Mouse (Mus musculus) CH12.LX (cell line): Measurements from ENCODE around the gene Vps37b. TPM values are rescaled to one million over a fixed set of nuclear protein-coding genes. Genes with fewer than 3 reads are reported as not detected.

Source experiments
- DNase-seq: peaks from one replicate; pipeline ENCODE4 v3.0.0-alpha.2; 2013; ENCODE audit errors: extremely low read depth
- H3K27ac ChIP-seq: 2 replicates; pipeline ENCODE4 v1.5.1; 2012; ENCODE audit warnings: low read depth, mild to moderate bottlenecking, control low read depth, moderate library complexity; ENCODE audit not compliant: insufficient read depth
- H3K27me3 ChIP-seq: replicated peaks from 2 replicates; pipeline ENCODE3; 2012; ENCODE audit warnings: inconsistent platforms
- H3K36me3 ChIP-seq, 2 experiments: replicated peaks in 1 of 2; 2 replicates each; pipeline versions ENCODE3 to v1.6.1; 2012; ENCODE audit warnings: inconsistent platforms in 1 of 2, low read length in 1 of 2, mild to moderate bottlenecking in 1 of 2, mixed read lengths in 1 of 2, moderate library complexity in 1 of 2; ENCODE audit not compliant: control insufficient read depth in 1 of 2, insufficient read depth in 1 of 2
- H3K4me1 ChIP-seq, 2 experiments: 2 replicates each; pipeline ENCODE4 v1.6.1; 2012; ENCODE audit warnings: inconsistent platforms in 1 of 2, moderate library complexity in 1 of 2; ENCODE audit not compliant: insufficient read depth in 2 of 2, control insufficient read depth in 1 of 2
- H3K4me2 ChIP-seq: 2 replicates; pipeline ENCODE4 v1.6.1; 2012; ENCODE audit warnings: low read depth, mild to moderate bottlenecking, control low read depth; ENCODE audit not compliant: poor library complexity, insufficient read depth, severe bottlenecking
- H3K4me3 ChIP-seq, 3 experiments: fragments of 150-350 bp in 1 of 3; sonication (generic) in 1 of 3; replicated peaks in 1 of 3; 2 replicates each; pipeline versions ENCODE3 to v1.5.1; 2011 to 2012; ENCODE audit warnings: low read depth in 2 of 3, low read length in 2 of 3, mild to moderate bottlenecking in 2 of 3, moderate library complexity in 2 of 3, control low read depth in 1 of 3, improper control_type of control experiment in 1 of 3, inconsistent platforms in 1 of 3, mixed read lengths in 1 of 3; ENCODE audit not compliant: poor library complexity in 1 of 3
- H3K79me2 ChIP-seq: replicated peaks from 2 replicates; pipeline ENCODE4 v1.6.1; 2012; ENCODE audit warnings: mild to moderate bottlenecking, moderate library complexity; ENCODE audit not compliant: control insufficient read depth, poor library complexity, insufficient read depth, severe bottlenecking; ENCODE audit errors: extremely low read depth
- H3K9ac ChIP-seq: 2 replicates; pipeline ENCODE4 v1.6.1; 2012; ENCODE audit warnings: low read depth, mild to moderate bottlenecking, control low read depth, moderate library complexity; ENCODE audit not compliant: insufficient read depth
- H3K9me3 ChIP-seq: replicated peaks from 2 replicates; pipeline ENCODE3; 2012; ENCODE audit warnings: low read length, inconsistent platforms, mixed read lengths
- CHD1 ChIP-seq: IDR thresholded peaks from 2 replicates; pipeline ENCODE4 v1.6.1; 2012; ENCODE audit warnings: low read depth, low read length, improper control_type of control experiment, inconsistent platforms
- CHD2 ChIP-seq: IDR thresholded peaks from 2 replicates; pipeline ENCODE4 v1.6.1; 2011; ENCODE audit warnings: low read length, improper control_type of control experiment
- CTCF ChIP-seq, 2 experiments: IDR thresholded peaks in 1 of 2; conservative IDR thresholded peaks in 1 of 2; 2 replicates each; pipeline ENCODE4 v1.5.1; 2011 to 2012; ENCODE audit warnings: low read depth in 2 of 2, low read length in 2 of 2, improper control_type of control experiment in 1 of 2, inconsistent platforms in 1 of 2, mild to moderate bottlenecking in 1 of 2, moderate library complexity in 1 of 2
- E2F4 ChIP-seq: IDR thresholded peaks from 2 replicates; pipeline ENCODE4 v1.6.1; 2011; ENCODE audit warnings: low read depth, low read length, improper control_type of control experiment; ENCODE audit not compliant: insufficient replicate concordance
- EP300 ChIP-seq: IDR thresholded peaks from 2 replicates; pipeline ENCODE4 v1.6.1; 2011; ENCODE audit warnings: low read length, improper control_type of control experiment
- ETS1 ChIP-seq: conservative IDR thresholded peaks from 2 replicates; pipeline ENCODE4 v1.6.1; 2012; ENCODE audit warnings: low read depth, mild to moderate bottlenecking, inconsistent platforms, low read length, improper control_type of control experiment, moderate library complexity
- GABPA ChIP-seq: IDR thresholded peaks from 2 replicates; pipeline ENCODE4 v1.6.1; 2012; ENCODE audit warnings: low read depth, low read length, improper control_type of control experiment, inconsistent platforms; ENCODE audit not compliant: insufficient replicate concordance
- MAFK ChIP-seq: IDR thresholded peaks from 2 replicates; pipeline ENCODE4 v1.6.1; 2011; ENCODE audit warnings: low read length, improper control_type of control experiment; ENCODE audit not compliant: insufficient replicate concordance
- MEF2A ChIP-seq: IDR thresholded peaks from 2 replicates; pipeline ENCODE4 v1.6.1; 2014; ENCODE audit warnings: low read depth, mild to moderate bottlenecking, inconsistent platforms, low read length, improper control_type of control experiment, borderline replicate concordance
- MXI1 ChIP-seq: IDR thresholded peaks from 2 replicates; pipeline ENCODE4 v1.6.1; 2011; ENCODE audit warnings: mild to moderate bottlenecking, low read depth, low read length, improper control_type of control experiment
- MYC ChIP-seq: IDR thresholded peaks from 2 replicates; pipeline ENCODE4 v1.6.1; 2011; ENCODE audit warnings: low read depth, mild to moderate bottlenecking, improper control_type of control experiment, low read length
- PAX5 ChIP-seq: IDR thresholded peaks from 2 replicates; pipeline ENCODE4 v1.6.1; 2012; ENCODE audit warnings: low read length, inconsistent platforms, mixed read lengths
- RCOR1 ChIP-seq: conservative IDR thresholded peaks from 2 replicates; pipeline ENCODE4 v1.6.1; 2012; ENCODE audit warnings: low read depth, mild to moderate bottlenecking, inconsistent platforms, low read length, improper control_type of control experiment
- SMC3 ChIP-seq: IDR thresholded peaks from 2 replicates; pipeline ENCODE4 v1.6.1; 2011; ENCODE audit warnings: low read depth, low read length, improper control_type of control experiment
- USF2 ChIP-seq: conservative IDR thresholded peaks from 2 replicates; pipeline ENCODE4 v1.6.1; 2011; ENCODE audit warnings: low read depth, low read length, improper control_type of control experiment
- ZC3H11A ChIP-seq: IDR thresholded peaks from 2 replicates; pipeline ENCODE4 v1.6.1; 2012; ENCODE audit warnings: low read depth, mild to moderate bottlenecking, inconsistent platforms, low read length, improper control_type of control experiment
- ZNF384 ChIP-seq: IDR thresholded peaks from 2 replicates; pipeline ENCODE4 v1.6.1; 2012; ENCODE audit warnings: low read depth, low read length, improper control_type of control experiment, inconsistent platforms
- dilution Hi-C: fragments of 300-500 bp; cut with MboI; formaldehyde crosslinking; loops from 2 replicates; pipeline ENCODE4 v1.14.3; 2020; ENCODE audit warnings: low sequenced_read_pairs; ENCODE audit not compliant: extremely low pct_unique_long_range_greater_than_20kb, extremely low pct_ligation_motif_present
- in situ Hi-C: fragments of 300-500 bp; cut with MboI; formaldehyde crosslinking; loops from 3 replicates; pipeline ENCODE4 v1.14.3; 2019; ENCODE audit warnings: low sequenced_read_pairs, low pct_ligation_motif_present, low pct_unique_long_range_greater_than_20kb, mixed read lengths
- polyA plus RNA-seq: library from polyadenylated mRNA; unstranded; fragments of >175 nt; gene quantifications from 2 replicates; pipeline ENCODE4 v1.2.1, GENCODE M21; 2012; ENCODE audit warnings: low read depth; ENCODE audit not compliant: insufficient read length
- total RNA-seq, 2 experiments: library from RNA; depleted of rRNA; stranded (reverse); fragments of 300-350 nt in 1 of 2; fragments of >200 nt in 1 of 2; gene quantifications; 2 replicates each; pipeline ENCODE4 v1.2.3; 2012 to 2014

The Vps37b gene
- total and polyA plus RNA-seq, 3 experiments = 8.7 to 23.5 (median 10.2) TPM

DNA sequence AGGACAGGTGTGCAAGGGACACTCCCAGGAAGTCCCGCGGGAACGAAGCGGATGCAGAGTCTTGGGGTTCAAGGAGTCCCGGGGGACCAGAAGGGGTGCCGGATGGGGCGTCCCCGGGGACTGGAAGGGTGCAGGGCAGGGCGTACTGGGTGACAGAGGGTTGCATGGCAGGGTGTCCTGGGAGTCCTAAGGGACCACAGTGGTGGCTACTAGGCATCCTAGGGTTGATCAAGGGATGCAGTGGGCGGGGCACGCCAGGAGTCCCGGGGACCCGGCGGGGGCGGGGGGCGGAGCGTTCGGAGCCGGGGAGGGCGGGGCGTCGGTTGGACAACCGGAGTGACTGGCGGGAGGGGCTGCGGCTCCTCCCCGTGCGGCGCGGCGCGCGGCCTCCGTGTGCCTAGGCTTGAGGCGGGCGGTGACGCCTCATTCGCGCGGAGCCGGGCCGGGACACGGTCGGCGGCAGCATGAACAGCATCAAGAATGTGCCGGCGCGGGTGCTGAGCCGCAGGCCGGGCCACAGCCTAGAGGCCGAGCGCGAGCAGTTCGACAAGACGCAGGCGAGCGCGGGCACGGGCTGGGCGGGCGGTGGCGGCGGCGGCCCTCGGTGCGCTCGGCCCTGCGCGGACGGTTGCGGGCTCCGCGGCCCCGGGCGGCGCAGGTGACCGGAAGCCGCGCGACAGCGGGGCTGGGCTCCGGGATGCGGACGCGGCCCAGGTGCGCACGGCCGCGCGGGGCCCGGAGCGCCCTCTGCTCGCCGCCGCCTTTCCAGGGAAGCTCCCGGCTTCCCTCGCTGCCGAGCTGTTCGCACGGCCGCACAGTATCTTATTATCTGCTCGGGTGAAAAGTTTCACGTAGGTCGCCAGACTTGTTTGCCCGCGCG, 58.5 kb downstream of the Vps37b start, which contains the start of gene Hip1r (continued):
- TF ChIP-seq GABPA (no peak), MEF2A (peak; percentile 36; the same call in 1 of the 2 replicates), CHD1 (no peak)
- TF ChIP-seq, all 38 proteins: peak for 13

DNA sequence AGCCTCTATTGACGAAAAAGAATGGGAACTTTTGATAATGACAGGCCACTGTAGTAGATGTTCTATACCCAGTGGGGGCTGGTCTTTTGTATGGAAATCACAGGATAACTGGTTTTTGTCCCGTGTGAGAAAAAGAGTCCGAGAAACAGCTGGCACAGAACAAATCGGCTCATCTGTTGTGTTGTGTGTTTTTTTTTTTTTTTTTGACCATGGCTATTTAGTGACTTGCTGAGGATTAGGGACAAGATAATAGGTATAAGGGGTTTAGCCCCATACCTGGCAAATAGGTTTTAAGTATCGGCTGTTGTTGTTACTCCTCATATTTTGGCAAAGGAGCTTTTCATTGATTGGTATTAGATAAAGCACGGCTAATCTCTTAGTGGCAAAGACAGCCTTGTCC, 59.6 kb downstream of the Vps37b start:
- H3K27me3 ChIP-seq = no peaks in the 10 kb centered on the region
- dilution Hi-C loops = no loop called here
- in situ Hi-C loops = no loop called here

DNA sequence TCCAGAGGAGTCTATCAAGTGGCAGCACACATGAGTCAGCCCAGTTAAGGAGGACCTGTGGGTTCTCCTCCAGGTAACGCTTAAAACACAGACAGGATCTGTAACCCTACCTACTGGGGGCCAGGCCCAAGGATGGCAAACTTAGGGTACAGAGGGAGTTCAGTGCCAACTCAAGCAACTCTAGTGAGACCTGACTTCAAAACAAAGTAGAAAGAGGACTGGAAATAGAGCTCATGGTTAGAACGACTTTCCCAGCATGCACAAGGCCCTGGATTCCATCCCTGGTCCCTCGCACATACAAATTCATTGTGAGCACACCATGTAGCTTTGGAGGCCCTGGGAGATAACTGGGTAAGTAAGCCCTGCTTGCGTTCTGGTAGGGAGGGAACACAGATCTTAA, 61.5 kb downstream of the Vps37b start:
- H3K36me3 ChIP-seq = no peaks in the 10 kb centered on the region
- H3K27me3 ChIP-seq = no peaks in the 10 kb centered on the region
- no peaks in the 10 kb centered on the region for H3K9me3 ChIP-seq
- no peak overlapping the region for H3K4me2 ChIP-seq
- no peak overlapping the region for H3K9ac ChIP-seq
- peaks cover 9% of the 10 kb centered on the region for H3K79me2 ChIP-seq
- no peak overlapping the region for H3K4me3 ChIP-seq
- H3K4me1 ChIP-seq = peaks cover 4 to 15% of the 10 kb centered on the region in 2 experiments
- H3K27ac ChIP-seq = no peak overlapping the region
- in situ Hi-C loops = no loop called here
- dilution Hi-C loops = no loop called here
- DNase-seq = no peak
- no peak for TF ChIP-seq MEF2A
- TF ChIP-seq CTCF (conservative IDR thresholded peaks at IDR 0.05 in 1 of 2, IDR thresholded peaks at IDR 0.05 in 1 of 2; ENCODE audit: low read depth in 2 of 2, low read length in 2 of 2) = no peak
- TF ChIP-seq SMC3 = no peak
- TF ChIP-seq E2F4 = no peak
- TF ChIP-seq USF2 = no peak
- TF ChIP-seq RCOR1 = no peak
- no peak for TF ChIP-seq MXI1
- TF ChIP-seq MAFK = no peak
- TF ChIP-seq ZC3H11A = no peak
- no peak for TF ChIP-seq PAX5
- no peak for TF ChIP-seq CHD2
- no peak for TF ChIP-seq EP300
- no peak for TF ChIP-seq ETS1

More for the DNA sequence above, 59.6 kb downstream of the Vps37b start:
- Histone ChIP-seq H3K36me3 (peaks cover 0 to 4% of the 10 kb centered on the region in 2 experiments), H3K9ac (no peak overlapping the region), H3K4me2 (no peak overlapping the region), H3K79me2 (peaks cover 28% of the 10 kb centered on the region), H3K9me3 (no peaks in the 10 kb centered on the region), H3K4me3 (no peak overlapping the region), H3K27ac (no peak overlapping the region), H3K4me1 (peaks cover 15 to 33% of the 10 kb centered on the region in 2 experiments)
- DNase-seq = no peak
- no peak for TF ChIP-seq MYC
- peak; percentile 65 for TF ChIP-seq ZNF384
- TF ChIP-seq, all 38 proteins: peak for 1
